Mouse (Mus musculus): ENCODE measurements around the gene Fam107b. TPM values are rescaled to one million over a fixed set of nuclear protein-coding genes. Genes with fewer than 3 reads are reported as not detected.

The Fam107b gene
- polyA plus RNA-seq, 1 experiment = 8.2 TPM

- WGBS = 76% methylated on average over 3 of the region's 3 CpGs
- no peaks in the 10 kb centered on the region for H3K36me3 ChIP-seq (ENCODE audit: control insufficient read depth, insufficient read depth, low read length)
- peaks cover under 1% of the 10 kb centered on the region; the same call in 1 of the 2 replicates for H3K4me1 ChIP-seq (ENCODE audit: control insufficient read depth, insufficient read depth, insufficient read length, low read length)
- H3K27ac ChIP-seq (ENCODE audit: insufficient read depth, low read depth, low read length) = no peak overlapping the region
- no peaks in the 10 kb centered on the region for H3K27me3 ChIP-seq (ENCODE audit: control insufficient read depth, insufficient read depth, low read length)
- no peak for TF ChIP-seq POLR2A (IDR thresholded peaks at IDR 0.05; ENCODE audit: low read depth, low read length)
- TF ChIP-seq CTCF (IDR thresholded peaks at IDR 0.05; ENCODE audit: extremely low read depth, insufficient read length, insufficient replicate concordance, low read depth, low read length) = no peak
- H3K4me3 ChIP-seq (ENCODE audit: low read depth, low read length) = no peak overlapping the region
Observed at GRCm38 (mm10) chr2:3585231-3585783, 15.0 kb downstream of the Fam107b start.

- WGBS = 54% methylated on average over 6 of the region's 6 CpGs
- Histone ChIP-seq H3K4me3 (ENCODE audit: low read depth, low read length) (no peak overlapping the region), H3K27ac (ENCODE audit: insufficient read depth, low read depth, low read length) (no peak overlapping the region), H3K4me1 (ENCODE audit: control insufficient read depth, insufficient read depth, insufficient read length, low read length) (peaks cover 3% of the 10 kb centered on the region; the same call in 1 of the 2 replicates), H3K36me3 (ENCODE audit: control insufficient read depth, insufficient read depth, low read length) (no peaks in the 10 kb centered on the region), H3K27me3 (ENCODE audit: control insufficient read depth, insufficient read depth, low read length) (no peaks in the 10 kb centered on the region)
- TF ChIP-seq CTCF (IDR thresholded peaks at IDR 0.05; ENCODE audit: extremely low read depth, insufficient read length, insufficient replicate concordance, low read depth, low read length) (no peak), POLR2A (IDR thresholded peaks at IDR 0.05; ENCODE audit: low read depth, low read length) (no peak)
Observed at GRCm38 (mm10) chr2:3590086-3590915, 20.0 kb downstream of the Fam107b start.

- TF ChIP-seq POLR2A (IDR thresholded peaks at IDR 0.05; ENCODE audit: low read depth, low read length) = no peak
- H3K27ac ChIP-seq (ENCODE audit: insufficient read depth, low read depth, low read length) = no peak overlapping the region
- H3K4me3 ChIP-seq (ENCODE audit: low read depth, low read length) = no peak overlapping the region
- H3K36me3 ChIP-seq (ENCODE audit: control insufficient read depth, insufficient read depth, low read length) = no peaks in the 10 kb centered on the region
- peaks cover 3% of the 10 kb centered on the region; the same call in 1 of the 2 replicates for H3K4me1 ChIP-seq (ENCODE audit: control insufficient read depth, insufficient read depth, insufficient read length, low read length)
- WGBS = 34% methylated on average over 1 of the region's 1 CpGs
- H3K27me3 ChIP-seq (ENCODE audit: control insufficient read depth, insufficient read depth, low read length) = no peaks in the 10 kb centered on the region
Observed at GRCm38 (mm10) chr2:3590916-3591197, 20.6 kb downstream of the Fam107b start.

- no peaks in the 10 kb centered on the region for H3K27me3 ChIP-seq (ENCODE audit: control insufficient read depth, insufficient read depth, low read length)
- WGBS = 62% methylated on average over 2 of the region's 2 CpGs
- H3K4me3 ChIP-seq (ENCODE audit: low read depth, low read length) = no peak overlapping the region
- no peak overlapping the region for H3K27ac ChIP-seq (ENCODE audit: insufficient read depth, low read depth, low read length)
- H3K4me1 ChIP-seq (ENCODE audit: control insufficient read depth, insufficient read depth, insufficient read length, low read length) = peaks cover 3% of the 10 kb centered on the region; the same call in 1 of the 2 replicates
- TF ChIP-seq POLR2A (IDR thresholded peaks at IDR 0.05; ENCODE audit: low read depth, low read length) = no peak
- no peak for TF ChIP-seq CTCF (IDR thresholded peaks at IDR 0.05; ENCODE audit: extremely low read depth, insufficient read length, insufficient replicate concordance, low read depth, low read length)
- no peaks in the 10 kb centered on the region for H3K36me3 ChIP-seq (ENCODE audit: control insufficient read depth, insufficient read depth, low read length)
Observed at GRCm38 (mm10) chr2:3594663-3595318, 24.5 kb downstream of the Fam107b start.

GRCm38 (mm10) chr2:3600421-3600820 is 30.1 kb downstream of the Fam107b start:
- Histone ChIP-seq H3K4me1 (ENCODE audit: control insufficient read depth, insufficient read depth, insufficient read length, low read length) (no peaks in the 10 kb centered on the region), H3K27me3 (ENCODE audit: control insufficient read depth, insufficient read depth, low read length) (no peaks in the 10 kb centered on the region), H3K4me3 (ENCODE audit: low read depth, low read length) (no peak overlapping the region), H3K36me3 (ENCODE audit: control insufficient read depth, insufficient read depth, low read length) (no peaks in the 10 kb centered on the region), H3K27ac (ENCODE audit: insufficient read depth, low read depth, low read length) (no peak overlapping the region)
- 72% methylated on average over 3 of the region's 3 CpGs for WGBS
- no peak for TF ChIP-seq POLR2A (IDR thresholded peaks at IDR 0.05; ENCODE audit: low read depth, low read length)

- Histone ChIP-seq H3K36me3 (ENCODE audit: control insufficient read depth, insufficient read depth, low read length) (no peaks in the 10 kb centered on the region), H3K4me3 (ENCODE audit: low read depth, low read length) (no peak overlapping the region), H3K27ac (ENCODE audit: insufficient read depth, low read depth, low read length) (no peak overlapping the region), H3K27me3 (ENCODE audit: control insufficient read depth, insufficient read depth, low read length) (no peaks in the 10 kb centered on the region), H3K4me1 (ENCODE audit: control insufficient read depth, insufficient read depth, insufficient read length, low read length) (no peaks in the 10 kb centered on the region)
- 48% methylated on average over 3 of the region's 3 CpGs for WGBS
- no peak for TF ChIP-seq CTCF (IDR thresholded peaks at IDR 0.05; ENCODE audit: extremely low read depth, insufficient read length, insufficient replicate concordance, low read depth, low read length)
- no peak for TF ChIP-seq POLR2A (IDR thresholded peaks at IDR 0.05; ENCODE audit: low read depth, low read length)
Observed at GRCm38 (mm10) chr2:3602599-3602998, 32.3 kb downstream of the Fam107b start.

- no peaks in the 10 kb centered on the region for H3K27me3 ChIP-seq (ENCODE audit: control insufficient read depth, insufficient read depth, low read length)
- 71% methylated on average over 5 of the region's 5 CpGs for WGBS
- H3K4me1 ChIP-seq (ENCODE audit: control insufficient read depth, insufficient read depth, insufficient read length, low read length) = no peaks in the 10 kb centered on the region
- H3K4me3 ChIP-seq (ENCODE audit: low read depth, low read length) = no peak overlapping the region
- H3K36me3 ChIP-seq (ENCODE audit: control insufficient read depth, insufficient read depth, low read length) = no peaks in the 10 kb centered on the region
- TF ChIP-seq CTCF (IDR thresholded peaks at IDR 0.05; ENCODE audit: extremely low read depth, insufficient read length, insufficient replicate concordance, low read depth, low read length) (no peak), POLR2A (IDR thresholded peaks at IDR 0.05; ENCODE audit: low read depth, low read length) (no peak)
- no peak overlapping the region for H3K27ac ChIP-seq (ENCODE audit: insufficient read depth, low read depth, low read length)
Observed at GRCm38 (mm10) chr2:3603181-3603580, 32.9 kb downstream of the Fam107b start.

Data from small intestine, adult 2 months (tissue).